Mouse (Mus musculus) small intestine, adult 2 months (tissue): ENCODE results near the gene Tmigd1.

ENCODE experiments used
- CTCF ChIP-seq: fragments of 200-500 bp; IDR thresholded peaks from 2 replicates; pipeline ENCODE4 v1.5.1; 2012; ENCODE audit warnings: low read depth, mild to moderate bottlenecking, control low read depth, inconsistent platforms, low read length, moderate library complexity, mixed read lengths; ENCODE audit not compliant: insufficient replicate concordance, insufficient read length; ENCODE audit errors: extremely low read depth
- POLR2A ChIP-seq: fragments of 200-500 bp; IDR thresholded peaks from 2 replicates; pipeline ENCODE4 v1.6.1; 2012; ENCODE audit warnings: low read depth, mild to moderate bottlenecking, control low read depth, inconsistent platforms, low read length, moderate library complexity

DNA sequence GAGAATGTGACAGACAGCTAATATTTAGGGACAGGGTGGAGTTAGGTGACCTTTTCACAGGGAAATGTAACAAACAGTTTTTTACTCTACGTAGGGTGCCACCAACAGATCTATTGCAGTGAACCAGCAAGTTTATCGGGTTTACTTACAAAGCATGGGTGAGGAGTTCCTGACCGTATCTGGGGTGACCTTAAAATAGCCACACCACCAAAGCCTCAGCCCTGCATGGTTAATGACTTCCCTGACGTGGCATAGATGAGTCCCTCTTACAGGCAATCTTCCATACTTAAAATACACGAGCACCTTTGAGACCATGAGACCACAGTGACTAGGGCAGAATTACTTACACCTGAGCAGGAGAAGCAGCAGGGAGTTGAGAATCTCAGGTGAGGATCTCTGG lies 43.2 kb upstream of the Tmigd1 start:
- no peak for TF ChIP-seq CTCF
- TF ChIP-seq POLR2A, result no peak
